Mouse (Mus musculus): ENCODE measurements around the gene Polr3h. TPM values are rescaled to one million over a fixed set of nuclear protein-coding genes. Genes with fewer than 3 reads are reported as not detected.

The Polr3h gene
- polyA plus RNA-seq, 1 experiment: 52.6 TPM

DNA sequence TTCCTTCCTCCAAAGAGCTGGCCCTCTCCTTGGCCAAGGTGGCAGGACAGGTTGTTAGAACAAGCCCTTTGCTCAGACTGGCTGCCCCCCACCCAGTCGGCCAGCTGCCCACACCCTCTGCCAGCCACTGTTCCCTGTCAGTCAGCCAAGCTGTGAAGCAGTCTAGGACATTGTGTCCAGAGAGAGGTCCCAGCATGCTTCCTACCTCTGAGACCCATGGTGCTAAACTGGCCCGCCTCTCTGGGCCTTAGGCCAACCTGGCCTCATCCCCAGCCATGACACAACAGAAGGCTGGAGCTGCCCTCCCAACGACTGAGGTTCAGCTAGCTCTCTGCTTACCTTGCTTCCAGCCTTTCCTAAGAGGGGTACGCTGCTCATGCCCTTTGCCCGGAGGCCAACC, 86.4 kb downstream of the Polr3h start:
- peaks cover 51% of the 10 kb centered on the region for H3K4me1 ChIP-seq
- H3K4me3 ChIP-seq (replicated peaks): no peak overlapping the region
- TF ChIP-seq GATA1 (IDR thresholded peaks at IDR 0.05; ENCODE audit: borderline replicate concordance, low read length): no peak
- no peak for TF ChIP-seq FLI1 (IDR thresholded peaks at IDR 0.05; ENCODE audit: low read length)
- no peaks in the 10 kb centered on the region for H3K36me3 ChIP-seq (replicated peaks; ENCODE audit: low read length)
- H3K27me3 ChIP-seq (replicated peaks): peaks cover 25% of the 10 kb centered on the region
- no peaks in the 10 kb centered on the region for H3K9me3 ChIP-seq

DNA sequence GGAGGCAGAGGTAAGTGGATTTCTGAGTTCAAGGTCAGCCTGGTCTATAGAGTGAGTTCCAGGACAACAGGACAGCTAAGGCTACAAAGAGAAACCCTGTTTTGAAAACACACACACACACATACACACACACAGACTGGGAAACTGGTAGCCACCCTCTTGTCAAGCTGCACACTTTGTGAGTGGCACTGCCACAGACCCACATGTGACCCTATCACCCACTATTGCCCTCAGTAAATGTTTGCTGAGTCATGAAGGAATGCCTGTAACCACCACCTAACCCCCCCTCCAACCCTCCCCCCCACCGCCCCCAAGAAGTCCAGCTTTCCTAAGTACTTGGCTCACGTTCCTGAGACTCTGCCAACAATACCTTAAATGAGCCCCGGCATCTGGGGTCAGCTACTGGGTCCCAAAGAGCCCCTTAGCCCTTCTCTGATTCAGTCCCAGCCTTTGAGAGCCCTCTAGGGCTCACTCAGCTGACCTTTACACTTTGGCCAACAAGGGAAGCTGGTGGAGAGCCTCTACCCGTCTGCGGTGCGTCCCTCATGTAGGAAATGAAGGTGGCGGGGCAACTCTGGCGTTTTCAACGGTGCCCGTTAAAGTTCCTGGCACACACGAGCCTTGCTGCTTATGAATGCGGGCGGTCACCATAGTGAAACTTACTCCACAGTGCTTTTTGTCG, 87.3 kb downstream of the Polr3h start:
- Histone ChIP-seq H3K4me1 (peaks cover 60% of the 10 kb centered on the region), H3K9me3 (no peaks in the 10 kb centered on the region), H3K4me3 (replicated peaks) (no peak overlapping the region), H3K27me3 (replicated peaks) (peaks cover 29% of the 10 kb centered on the region), H3K36me3 (replicated peaks; ENCODE audit: low read length) (no peaks in the 10 kb centered on the region)
- no peak for TF ChIP-seq GATA1 (IDR thresholded peaks at IDR 0.05; ENCODE audit: borderline replicate concordance, low read length)
- TF ChIP-seq FLI1 (IDR thresholded peaks at IDR 0.05; ENCODE audit: low read length): no peak

Other genes with a start within 250 kb of the Polr3h start
- gene Chadl, start 229.0 kb downstream of the Polr3h start, polyA plus RNA-seq (2012; ENCODE audit: insufficient read depth, low replicate concordance): not detected in 2 replicates
- gene Zc3h7b, start 181.2 kb downstream of the Polr3h start, polyA plus RNA-seq (2012; ENCODE audit: insufficient read depth, low replicate concordance): 15.0 and 23.1 TPM in 2 replicates
- gene Rangap1, start 180.7 kb downstream of the Polr3h start, polyA plus RNA-seq (2012; ENCODE audit: insufficient read depth, low replicate concordance): 150 and 284 TPM in 2 replicates
- gene Tef, start 123.8 kb downstream of the Polr3h start, polyA plus RNA-seq (2012; ENCODE audit: insufficient read depth, low replicate concordance): 6.1 and 10.8 TPM in 2 replicates
- 16.1 and 26.6 TPM in 2 replicates for gene Tob2, start 67.4 kb downstream of the Polr3h start, polyA plus RNA-seq (2012; ENCODE audit: insufficient read depth, low replicate concordance)
- gene Phf5a, start 54.3 kb downstream of the Polr3h start, polyA plus RNA-seq (2012; ENCODE audit: insufficient read depth, low replicate concordance): 4.8 and 12.6 TPM in 2 replicates
- 36.5 and 110 TPM in 2 replicates for gene Aco2, start 53.9 kb downstream of the Polr3h start, polyA plus RNA-seq (2012; ENCODE audit: insufficient read depth, low replicate concordance)
- not detected in 2 replicates for gene Csdc2, start 10.5 kb upstream of the Polr3h start, polyA plus RNA-seq (2012; ENCODE audit: insufficient read depth, low replicate concordance)
- gene Pmm1, start 34.7 kb upstream of the Polr3h start, polyA plus RNA-seq (2012; ENCODE audit: insufficient read depth, low replicate concordance): 7.0 and 42.9 TPM in 2 replicates
- not detected in 2 replicates for gene 1700029P11Rik, start 54.3 kb upstream of the Polr3h start, polyA plus RNA-seq (2012; ENCODE audit: insufficient read depth, low replicate concordance)
- 7.9 and 8.1 TPM in 2 replicates for gene Xrcc6, start 61.6 kb upstream of the Polr3h start, polyA plus RNA-seq (2012; ENCODE audit: insufficient read depth, low replicate concordance)
- 53.6 and 99.4 TPM in 2 replicates for gene Desi1, start 107.6 kb upstream of the Polr3h start, polyA plus RNA-seq (2012; ENCODE audit: insufficient read depth, low replicate concordance)
- 96.3 and 124 TPM in 2 replicates for gene Snu13, start 121.4 kb upstream of the Polr3h start, polyA plus RNA-seq (2012; ENCODE audit: insufficient read depth, low replicate concordance)
- not detected in 2 replicates for gene 4930407I10Rik, start 132.9 kb upstream of the Polr3h start, polyA plus RNA-seq (2012; ENCODE audit: insufficient read depth, low replicate concordance)
- not detected in 2 replicates for gene Mei1, start 143.8 kb upstream of the Polr3h start, polyA plus RNA-seq (2012; ENCODE audit: insufficient read depth, low replicate concordance)
- gene Ccdc134, start 201.7 kb upstream of the Polr3h start, polyA plus RNA-seq (2012; ENCODE audit: insufficient read depth, low replicate concordance): 4.1 and 35.3 TPM in 2 replicates
- gene Srebf2, start 220.9 kb upstream of the Polr3h start, polyA plus RNA-seq (2012; ENCODE audit: insufficient read depth, low replicate concordance): 351 and 1,948 TPM in 2 replicates

Measured in megakaryocyte, embryonic 14.5 days (primary cell).